Mouse (Mus musculus): Measurements from ENCODE around the gene Fabp7. TPM values are rescaled to one million over a fixed set of nuclear protein-coding genes. Genes with fewer than 3 reads are reported as not detected.

Fabp7 gene
- polyA plus RNA-seq (2014; fragmentation: Nextera tagmentation; extraction: Ambion mirVana), result 85.8 and 91.3 TPM in 2 replicates

- H3K9ac ChIP-seq (ENCODE audit: low read depth, low read length), result no peak within 1 kb of the TSS
- no peaks in the 10 kb centered on the region for H3K36me3 ChIP-seq (ENCODE audit: control insufficient read depth, insufficient read depth, low read length)
- ATAC-seq (ENCODE audit: low read depth) (no peak), DNase-seq (ENCODE audit: low spot score) (no peak)
- H3K4me1 ChIP-seq (ENCODE audit: control insufficient read depth, insufficient read depth, low read length), result peaks cover 7% of the 10 kb centered on the region; the same call in 1 of the 2 replicates
- 16% methylated on average over 7 of the region's 7 CpGs for WGBS
- H3K4me3 ChIP-seq (ENCODE audit: low read depth, low read length), result peak within 1 kb of the TSS; percentile 2; the same call in 1 of the 2 replicates
- H3K9me3 ChIP-seq (ENCODE audit: control insufficient read depth, low read length), result no peaks in the 10 kb centered on the region
- H3K27me3 ChIP-seq (replicated peaks; ENCODE audit: control insufficient read depth, insufficient read depth, low read length), result no peaks in the 10 kb centered on the region
- no peak within 1 kb of the TSS for H3K27ac ChIP-seq (replicated peaks; ENCODE audit: low read depth, low read length)
- peak within 1 kb of the TSS; percentile 37 for H3K4me2 ChIP-seq (ENCODE audit: low read depth, low read length)
Observed at GRCm38 (mm10) chr10:57784876-57785150, at the start of gene Fabp7. Fabp7 (plus strand) TSS chr10:57784881.

GRCm38 (mm10) chr10:57740733-57741132 is 43.9 kb upstream of the Fabp7 start:
- WGBS, result 77% methylated on average over 4 of the region's 4 CpGs
- no peak for DNase-seq (ENCODE audit: low spot score)
- Histone ChIP-seq H3K27me3 (replicated peaks; ENCODE audit: control insufficient read depth, insufficient read depth, low read length) (no peaks in the 10 kb centered on the region), H3K4me1 (ENCODE audit: control insufficient read depth, insufficient read depth, low read length) (no peaks in the 10 kb centered on the region), H3K9ac (ENCODE audit: low read depth, low read length) (no peak overlapping the region), H3K4me2 (ENCODE audit: low read depth, low read length) (no peak overlapping the region), H3K36me3 (ENCODE audit: control insufficient read depth, insufficient read depth, low read length) (no peaks in the 10 kb centered on the region), H3K4me3 (ENCODE audit: low read depth, low read length) (no peak overlapping the region), H3K9me3 (ENCODE audit: control insufficient read depth, low read length) (no peaks in the 10 kb centered on the region), H3K27ac (replicated peaks; ENCODE audit: low read depth, low read length) (no peak overlapping the region)
- ATAC-seq (ENCODE audit: low read depth), result no peak

GRCm38 (mm10) chr10:57741351-57741750 is 43.3 kb upstream of the Fabp7 start:
- Histone ChIP-seq H3K27ac (replicated peaks; ENCODE audit: low read depth, low read length) (no peak overlapping the region), H3K9ac (ENCODE audit: low read depth, low read length) (no peak overlapping the region), H3K36me3 (ENCODE audit: control insufficient read depth, insufficient read depth, low read length) (no peaks in the 10 kb centered on the region), H3K9me3 (ENCODE audit: control insufficient read depth, low read length) (no peaks in the 10 kb centered on the region), H3K4me1 (ENCODE audit: control insufficient read depth, insufficient read depth, low read length) (no peaks in the 10 kb centered on the region), H3K4me2 (ENCODE audit: low read depth, low read length) (no peak overlapping the region), H3K4me3 (ENCODE audit: low read depth, low read length) (no peak overlapping the region), H3K27me3 (replicated peaks; ENCODE audit: control insufficient read depth, insufficient read depth, low read length) (no peaks in the 10 kb centered on the region)
- 59% methylated on average over 2 of the region's 2 CpGs for WGBS
- no peak for DNase-seq (ENCODE audit: low spot score)
- no peak for ATAC-seq (ENCODE audit: low read depth)

- WGBS, result 73% methylated on average over 7 of the region's 7 CpGs
- DNase-seq (ENCODE audit: low spot score), result no peak
- no peak for ATAC-seq (ENCODE audit: low read depth)
- H3K36me3 ChIP-seq (ENCODE audit: control insufficient read depth, insufficient read depth, low read length), result no peaks in the 10 kb centered on the region
- H3K4me3 ChIP-seq (ENCODE audit: low read depth, low read length), result no peak overlapping the region
- H3K27me3 ChIP-seq (replicated peaks; ENCODE audit: control insufficient read depth, insufficient read depth, low read length), result no peaks in the 10 kb centered on the region
- H3K27ac ChIP-seq (replicated peaks; ENCODE audit: low read depth, low read length), result no peak overlapping the region
- no peaks in the 10 kb centered on the region for H3K9me3 ChIP-seq (ENCODE audit: control insufficient read depth, low read length)
- H3K4me2 ChIP-seq (ENCODE audit: low read depth, low read length), result no peak overlapping the region
- no peak overlapping the region for H3K9ac ChIP-seq (ENCODE audit: low read depth, low read length)
- H3K4me1 ChIP-seq (ENCODE audit: control insufficient read depth, insufficient read depth, low read length), result no peaks in the 10 kb centered on the region
Observed at GRCm38 (mm10) chr10:57743045-57743444, 41.6 kb upstream of the Fabp7 start.

- peak overlapping the region; percentile 45; the same call in 1 of the 2 replicates for H3K9ac ChIP-seq (ENCODE audit: low read depth, low read length)
- ATAC-seq (ENCODE audit: low read depth) (peak; percentile 47; the same call in 1 of the 2 replicates), DNase-seq (ENCODE audit: low spot score) (peak; percentile 82)
- H3K36me3 ChIP-seq (ENCODE audit: control insufficient read depth, insufficient read depth, low read length), result no peaks in the 10 kb centered on the region
- no peak overlapping the region for H3K27ac ChIP-seq (replicated peaks; ENCODE audit: low read depth, low read length)
- peak overlapping the region; percentile 53 for H3K4me2 ChIP-seq (ENCODE audit: low read depth, low read length)
- H3K27me3 ChIP-seq (replicated peaks; ENCODE audit: control insufficient read depth, insufficient read depth, low read length), result no peaks in the 10 kb centered on the region
- no peaks in the 10 kb centered on the region for H3K9me3 ChIP-seq (ENCODE audit: control insufficient read depth, low read length)
- WGBS, result 2% methylated on average over 6 of the region's 6 CpGs
- no peaks in the 10 kb centered on the region for H3K4me1 ChIP-seq (ENCODE audit: control insufficient read depth, insufficient read depth, low read length)
- H3K4me3 ChIP-seq (ENCODE audit: low read depth, low read length), result peak overlapping the region; percentile 32
Observed at GRCm38 (mm10) chr10:57743606-57744016, 41.1 kb upstream of the Fabp7 start.

- DNase-seq (ENCODE audit: low spot score) (peak; percentile 3), ATAC-seq (ENCODE audit: low read depth) (peak; percentile 47; the same call in 1 of the 2 replicates)
- no peak overlapping the region for H3K4me2 ChIP-seq (ENCODE audit: low read depth, low read length)
- H3K4me1 ChIP-seq (ENCODE audit: control insufficient read depth, insufficient read depth, low read length), result no peaks in the 10 kb centered on the region
- H3K9ac ChIP-seq (ENCODE audit: low read depth, low read length), result no peak overlapping the region
- no peak overlapping the region for H3K27ac ChIP-seq (replicated peaks; ENCODE audit: low read depth, low read length)
- no peaks in the 10 kb centered on the region for H3K9me3 ChIP-seq (ENCODE audit: control insufficient read depth, low read length)
- no peaks in the 10 kb centered on the region for H3K36me3 ChIP-seq (ENCODE audit: control insufficient read depth, insufficient read depth, low read length)
- WGBS, result 43% methylated on average over 2 of the region's 2 CpGs
- no peaks in the 10 kb centered on the region for H3K27me3 ChIP-seq (replicated peaks; ENCODE audit: control insufficient read depth, insufficient read depth, low read length)
- no peak overlapping the region for H3K4me3 ChIP-seq (ENCODE audit: low read depth, low read length)
Observed at GRCm38 (mm10) chr10:57744128-57744765, 40.4 kb upstream of the Fabp7 start.

- H3K4me2 ChIP-seq (ENCODE audit: low read depth, low read length), result no peak overlapping the region
- no peak overlapping the region for H3K9ac ChIP-seq (ENCODE audit: low read depth, low read length)
- ATAC-seq (ENCODE audit: low read depth) (no peak), DNase-seq (ENCODE audit: low spot score) (no peak)
- no peaks in the 10 kb centered on the region for H3K4me1 ChIP-seq (ENCODE audit: control insufficient read depth, insufficient read depth, low read length)
- H3K27ac ChIP-seq (replicated peaks; ENCODE audit: low read depth, low read length), result no peak overlapping the region
- no peaks in the 10 kb centered on the region for H3K9me3 ChIP-seq (ENCODE audit: control insufficient read depth, low read length)
- no peak overlapping the region for H3K4me3 ChIP-seq (ENCODE audit: low read depth, low read length)
- no peaks in the 10 kb centered on the region for H3K27me3 ChIP-seq (replicated peaks; ENCODE audit: control insufficient read depth, insufficient read depth, low read length)
- no peaks in the 10 kb centered on the region for H3K36me3 ChIP-seq (ENCODE audit: control insufficient read depth, insufficient read depth, low read length)
Observed at GRCm38 (mm10) chr10:57745452-57745851, 39.2 kb upstream of the Fabp7 start.

- ATAC-seq (ENCODE audit: low read depth) (no peak), DNase-seq (ENCODE audit: low spot score) (no peak)
- H3K27me3 ChIP-seq (replicated peaks; ENCODE audit: control insufficient read depth, insufficient read depth, low read length), result no peaks in the 10 kb centered on the region
- H3K4me1 ChIP-seq (ENCODE audit: control insufficient read depth, insufficient read depth, low read length), result no peaks in the 10 kb centered on the region
- no peak overlapping the region for H3K9ac ChIP-seq (ENCODE audit: low read depth, low read length)
- H3K36me3 ChIP-seq (ENCODE audit: control insufficient read depth, insufficient read depth, low read length), result no peaks in the 10 kb centered on the region
- H3K27ac ChIP-seq (replicated peaks; ENCODE audit: low read depth, low read length), result no peak overlapping the region
- no peaks in the 10 kb centered on the region for H3K9me3 ChIP-seq (ENCODE audit: control insufficient read depth, low read length)
- no peak overlapping the region for H3K4me3 ChIP-seq (ENCODE audit: low read depth, low read length)
- no peak overlapping the region for H3K4me2 ChIP-seq (ENCODE audit: low read depth, low read length)
Observed at GRCm38 (mm10) chr10:57747127-57747526, 37.6 kb upstream of the Fabp7 start.

GRCm38 (mm10) chr10:57753343-57753742 is 31.3 kb upstream of the Fabp7 start:
- Histone ChIP-seq H3K4me3 (ENCODE audit: low read depth, low read length) (no peak overlapping the region), H3K4me2 (ENCODE audit: low read depth, low read length) (no peak overlapping the region), H3K9me3 (ENCODE audit: control insufficient read depth, low read length) (no peaks in the 10 kb centered on the region), H3K36me3 (ENCODE audit: control insufficient read depth, insufficient read depth, low read length) (no peaks in the 10 kb centered on the region), H3K9ac (ENCODE audit: low read depth, low read length) (no peak overlapping the region), H3K27ac (replicated peaks; ENCODE audit: low read depth, low read length) (no peak overlapping the region), H3K4me1 (ENCODE audit: control insufficient read depth, insufficient read depth, low read length) (no peaks in the 10 kb centered on the region), H3K27me3 (replicated peaks; ENCODE audit: control insufficient read depth, insufficient read depth, low read length) (no peaks in the 10 kb centered on the region)
- WGBS, result 68% methylated on average over 1 of the region's 1 CpGs
- no peak for DNase-seq (ENCODE audit: low spot score)
- no peak for ATAC-seq (ENCODE audit: low read depth)
